Mouse (Mus musculus) olfactory bulb, adult 2 months (tissue): ENCODE data around the gene Bcl2l1. TPM values are rescaled to one million over a fixed set of nuclear protein-coding genes. Genes with fewer than 3 reads are reported as not detected.

Source experiments
- H3K27ac ChIP-seq: fragments of 200-500 bp; 2 replicates; pipeline ENCODE4 v1.5.1; 2012; ENCODE audit warnings: low read depth, low read length; ENCODE audit not compliant: insufficient read depth
- H3K4me1 ChIP-seq: fragments of 200-500 bp; 2 replicates; pipeline ENCODE4 v1.6.1; 2012; ENCODE audit warnings: low read length; ENCODE audit not compliant: control insufficient read depth, insufficient read depth
- H3K4me3 ChIP-seq: fragments of 200-500 bp; 2 replicates; pipeline ENCODE4 v1.5.1; 2012; ENCODE audit warnings: mild to moderate bottlenecking, low read depth, low read length, moderate library complexity; ENCODE audit not compliant: insufficient read depth
- CTCF ChIP-seq: fragments of 200-500 bp; IDR thresholded peaks from 2 replicates; pipeline ENCODE4 v1.5.1; 2012; ENCODE audit warnings: low read depth, mild to moderate bottlenecking, low read length, moderate library complexity; ENCODE audit not compliant: insufficient read depth
- POLR2A ChIP-seq: fragments of 200-500 bp; IDR thresholded peaks from 2 replicates; pipeline ENCODE4 v1.6.1; 2012; ENCODE audit warnings: mild to moderate bottlenecking, low read depth, low read length, moderate library complexity; ENCODE audit not compliant: insufficient read depth
- WGBS: fragments of 180-500 bp; shearing (Covaris S2); methylation state at CpG from one replicate; pipeline ENCODE4 v1.1.7; 2018; 5-methylcytosine and 5-hydroxymethylcytosine counted together
- polyA plus RNA-seq: library from polyadenylated mRNA; stranded (reverse); fragments of >200 nt; gene quantifications from 2 replicates; pipeline ENCODE4 v1.2.4, GENCODE M21; 2012; ENCODE audit warnings: low replicate concordance; ENCODE audit not compliant: missing spikeins, insufficient read depth, insufficient read length

The Bcl2l1 gene
- polyA plus RNA-seq, 1 experiment = 296 TPM

- Histone ChIP-seq H3K27ac (peak overlapping the region; percentile 52; the same call in 1 of the 2 replicates), H3K4me1 (peaks cover 35% of the 10 kb centered on the region), H3K4me3 (peak overlapping the region; percentile 39)
- 5% methylated on average over 34 of the region's 36 CpGs for WGBS
- TF ChIP-seq CTCF (no peak), POLR2A (no peak)
Measured at GRCm38 (mm10) chr2:152739031-152739841, 92.3 kb downstream of the Bcl2l1 start.

GRCm38 (mm10) chr2:152738341-152738740, 93.2 kb downstream of the Bcl2l1 start:
- H3K4me1 ChIP-seq = peaks cover 35% of the 10 kb centered on the region
- peak overlapping the region; percentile 25 for H3K4me3 ChIP-seq
- H3K27ac ChIP-seq = peak overlapping the region; percentile 3; the same call in 1 of the 2 replicates
- TF ChIP-seq POLR2A = no peak
- TF ChIP-seq CTCF = no peak
- 92% methylated on average over 2 of the region's 2 CpGs for WGBS

GRCm38 (mm10) chr2:152737306-152738221, 94.0 kb downstream of the Bcl2l1 start:
- H3K4me1 ChIP-seq = peaks cover 35% of the 10 kb centered on the region
- WGBS = 59% methylated on average over 10 of the region's 10 CpGs

GRCm38 (mm10) chr2:152736748-152737147, 94.8 kb downstream of the Bcl2l1 start:
- Histone ChIP-seq H3K27ac (peak overlapping the region; percentile 2; the same call in 1 of the 2 replicates), H3K4me3 (peak overlapping the region; percentile 38), H3K4me1 (peaks cover 35% of the 10 kb centered on the region)
- TF ChIP-seq CTCF (no peak), POLR2A (no peak)
- 6% methylated on average over 22 of the region's 22 CpGs for WGBS

More at GRCm38 (mm10) chr2:152737306-152738221, 94.0 kb downstream of the Bcl2l1 start:
- peak overlapping the region; percentile 25 for H3K4me3 ChIP-seq
- no peak for TF ChIP-seq CTCF
- TF ChIP-seq POLR2A = no peak
- peak overlapping the region; percentile 3; the same call in 1 of the 2 replicates for H3K27ac ChIP-seq

DNA sequence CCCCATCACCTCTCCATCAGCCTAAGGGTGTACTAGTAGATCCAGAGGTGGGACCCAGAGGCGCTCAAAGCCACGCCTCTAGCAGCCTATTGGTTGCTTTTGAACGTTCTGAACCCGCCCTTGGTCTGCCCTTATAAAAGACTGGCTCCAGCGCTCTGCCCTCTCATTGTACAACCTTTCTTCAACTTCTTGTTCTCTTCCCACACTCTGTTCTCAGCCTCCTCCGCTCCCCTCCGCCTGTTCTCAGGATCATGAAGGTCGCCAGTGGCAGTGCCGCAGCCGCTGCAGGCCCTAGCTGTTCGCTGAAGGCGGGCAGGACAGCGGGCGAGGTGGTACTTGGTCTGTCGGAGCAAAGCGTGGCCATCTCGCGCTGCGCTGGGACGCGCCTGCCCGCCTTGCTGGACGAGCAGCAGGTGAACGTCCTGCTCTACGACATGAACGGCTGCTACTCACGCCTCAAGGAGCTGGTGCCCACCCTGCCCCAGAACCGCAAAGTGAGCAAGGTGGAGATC, 95.4 kb downstream of the Bcl2l1 start, which contains the start of gene Id1:
Id1 (plus strand) TSS at position 162 of the 512 bp plus-strand sequence.
- H3K27ac ChIP-seq = peak within 1 kb of the TSS; percentile 7
- peak within 1 kb of the TSS; percentile 38 for H3K4me3 ChIP-seq
- TF ChIP-seq CTCF = no peak
- TF ChIP-seq POLR2A = 0 out of 2 replicates have a peak, but pooled peaks have one; percentile 48
- WGBS = under 1% methylated on average over 28 of the region's 28 CpGs
- H3K4me1 ChIP-seq = peaks cover 30% of the 10 kb centered on the region

DNA sequence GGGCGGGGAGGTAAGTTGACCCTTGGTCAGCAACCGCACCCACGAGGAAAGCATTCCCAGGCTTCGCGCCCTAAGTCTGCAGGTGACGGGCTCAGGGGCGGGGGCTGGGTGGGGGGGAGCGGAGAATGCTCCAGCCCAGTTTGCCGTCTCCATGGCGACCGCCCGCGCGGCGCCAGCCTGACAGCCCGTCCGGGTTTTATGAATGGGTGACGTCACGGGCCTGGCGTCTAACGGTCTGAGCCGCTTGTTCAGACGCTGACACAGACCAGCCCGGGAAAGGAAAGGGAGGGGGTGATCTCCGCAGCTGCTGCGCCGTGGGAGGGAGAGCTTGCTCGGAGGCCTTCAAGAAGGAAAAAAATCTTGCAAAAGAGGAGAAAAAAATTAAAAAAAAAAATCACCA, 96.5 kb downstream of the Bcl2l1 start:
- Histone ChIP-seq H3K4me1 (peaks cover 30% of the 10 kb centered on the region), H3K27ac (peak overlapping the region; percentile 7; the same call in 1 of the 2 replicates), H3K4me3 (0 out of 2 replicates have a peak overlapping the region, but pooled peaks have one; percentile 9)
- TF ChIP-seq CTCF (no peak), POLR2A (no peak)
- WGBS = under 1% methylated on average over 26 of the region's 28 CpGs

- WGBS = 23% methylated on average over 10 of the region's 10 CpGs
- no peak overlapping the region for H3K27ac ChIP-seq
Measured at GRCm38 (mm10) chr2:152734501-152734900, 97.0 kb downstream of the Bcl2l1 start.

GRCm38 (mm10) chr2:152733201-152733600, 98.3 kb downstream of the Bcl2l1 start:
- Histone ChIP-seq H3K4me1 (peaks cover 27% of the 10 kb centered on the region), H3K4me3 (no peak overlapping the region), H3K27ac (no peak overlapping the region)
- WGBS = 100% methylated on average over 2 of the region's 2 CpGs
- TF ChIP-seq POLR2A = no peak

More at GRCm38 (mm10) chr2:152734501-152734900, 97.0 kb downstream of the Bcl2l1 start:
- peaks cover 28% of the 10 kb centered on the region for H3K4me1 ChIP-seq
- TF ChIP-seq CTCF (no peak), POLR2A (no peak)
- no peak overlapping the region; the same call in 1 of the 2 replicates for H3K4me3 ChIP-seq

Other genes starting within 250 kb of the Bcl2l1 start
- gene Defb45, start 232.3 kb downstream of the Bcl2l1 start, polyA plus RNA-seq = not detected in 2 replicates
- gene Defb36, start 227.4 kb downstream of the Bcl2l1 start, polyA plus RNA-seq = not detected in 2 replicates
- not detected in 2 replicates for gene Defb25, start 208.7 kb downstream of the Bcl2l1 start, polyA plus RNA-seq
- gene Rem1, start 204.8 kb downstream of the Bcl2l1 start, polyA plus RNA-seq = not detected in 2 replicates
- gene H13, start 162.3 kb downstream of the Bcl2l1 start, polyA plus RNA-seq = not detected in 2 replicates
- not detected in 2 replicates for gene Mcts2, start 144.7 kb downstream of the Bcl2l1 start, polyA plus RNA-seq
- not detected in 2 replicates for gene Id1, start 95.5 kb downstream of the Bcl2l1 start, polyA plus RNA-seq
- gene Cox4i2, start 77.6 kb downstream of the Bcl2l1 start, polyA plus RNA-seq = not detected in 2 replicates
- 120 TPM in 1 of 2 replicates, not detected in the other for gene Tpx2, start 16.2 kb upstream of the Bcl2l1 start, polyA plus RNA-seq
- not detected in 2 replicates for gene Mylk2, start 79.6 kb upstream of the Bcl2l1 start, polyA plus RNA-seq
- not detected in 2 replicates for gene Foxs1, start 101.5 kb upstream of the Bcl2l1 start, polyA plus RNA-seq
- gene Dusp15, start 120.0 kb upstream of the Bcl2l1 start, polyA plus RNA-seq = not detected in 2 replicates
- not detected in 2 replicates for gene Ttll9, start 130.8 kb upstream of the Bcl2l1 start, polyA plus RNA-seq
- gene Pdrg1, start 183.7 kb upstream of the Bcl2l1 start, polyA plus RNA-seq = not detected in 2 replicates
- not detected in 2 replicates for gene Xkr7, start 200.1 kb upstream of the Bcl2l1 start, polyA plus RNA-seq
- gene Ccm2l, start 234.2 kb upstream of the Bcl2l1 start, polyA plus RNA-seq = not detected in 2 replicates